Mouse (Mus musculus) G1E (cell line): ENCODE data around the gene Gm28038. TPM values are rescaled to one million over a fixed set of nuclear protein-coding genes. Genes with fewer than 3 reads are reported as not detected.

Experiments
- ATAC-seq: 2 replicates; pipeline ENCODE4 v1.8.0; 2016; ENCODE audit warnings: mild to moderate bottlenecking; ENCODE audit not compliant: insufficient number of reproducible peaks, poor library complexity, low FRiP score, severe bottlenecking; ENCODE audit errors: extremely low read depth
- DNase-seq: peaks from one replicate; pipeline ENCODE4 v3.0.0; 2012; ENCODE audit warnings: low spot score
- H3K27me3 ChIP-seq: 2 replicates; pipeline ENCODE4 v1.6.1; 2012; ENCODE audit warnings: mild to moderate bottlenecking, low read length, inconsistent platforms; ENCODE audit not compliant: insufficient read depth
- H3K36me3 ChIP-seq: replicated peaks from 2 replicates; pipeline ENCODE3; 2012; ENCODE audit warnings: mild to moderate bottlenecking, inconsistent platforms
- H3K4me1 ChIP-seq: 2 replicates; pipeline ENCODE4 v1.6.1; 2012; ENCODE audit warnings: low read depth, low read length, inconsistent platforms, mixed read lengths; ENCODE audit not compliant: insufficient read depth
- H3K4me3 ChIP-seq: 2 replicates; pipeline ENCODE4 v1.5.1; 2012; ENCODE audit warnings: low read depth, mild to moderate bottlenecking, inconsistent platforms, low read length, moderate library complexity, mixed read lengths
- H3K9me3 ChIP-seq: replicated peaks from 2 replicates; pipeline ENCODE4 v1.6.1; 2012; ENCODE audit warnings: inconsistent platforms
- CTCF ChIP-seq: IDR thresholded peaks from 2 replicates; pipeline ENCODE4 v1.5.1; 2012; ENCODE audit warnings: low read depth, low read length, inconsistent platforms, mixed read lengths
- GATA1 ChIP-seq: IDR thresholded peaks from 2 replicates; pipeline ENCODE4 v1.6.1; 2012; ENCODE audit warnings: borderline replicate concordance, low read length, inconsistent platforms, mixed read lengths
- GATA2 ChIP-seq: IDR thresholded peaks from 2 replicates; pipeline ENCODE4 v1.6.1; 2012; ENCODE audit warnings: low read depth, low read length, inconsistent platforms, borderline replicate concordance
- POLR2AphosphoS5 ChIP-seq: IDR thresholded peaks from 2 replicates; pipeline ENCODE4 v1.6.1; 2012; ENCODE audit warnings: low read depth, low read length, inconsistent platforms; ENCODE audit not compliant: insufficient replicate concordance
- TAL1 ChIP-seq: conservative IDR thresholded peaks from 2 replicates; pipeline ENCODE4 v1.6.1; 2012; ENCODE audit warnings: low read depth, low read length, inconsistent platforms, mixed read lengths
- polyA plus RNA-seq: library from polyadenylated mRNA; stranded (reverse); fragments of >175 nt; gene quantifications from 2 replicates; pipeline ENCODE4 v1.2.3, GENCODE M21; 2012
- total RNA-seq, 2 experiments: library from RNA; stranded (forward) in 1 of 2; stranded (reverse) in 1 of 2; fragments of 200-1000 nt in 1 of 2; fragments of >200 nt in 1 of 2; fragmentation: Nextera tagmentation in 1 of 2; gene quantifications; 2 replicates each; pipeline ENCODE4 v1.2.3; 2014 to 2017

Gm28038 gene
- total and polyA plus RNA-seq, 3 experiments, result not detected

- no peak for DNase-seq
- peaks cover 98% of the 10 kb centered on the region for H3K36me3 ChIP-seq
- no peak overlapping the region for H3K4me3 ChIP-seq
- no peak for TF ChIP-seq POLR2AphosphoS5
- TF ChIP-seq TAL1, result no peak
- no peak for TF ChIP-seq GATA1
- no peak for TF ChIP-seq CTCF
- TF ChIP-seq GATA2, result no peak
- no peaks in the 10 kb centered on the region for H3K9me3 ChIP-seq
- no peaks in the 10 kb centered on the region for H3K27me3 ChIP-seq
- ATAC-seq, result no peak
- peaks cover 53% of the 10 kb centered on the region for H3K4me1 ChIP-seq
Observed at GRCm38 (mm10) chr2:30253809-30254208, 27.0 kb upstream of the Gm28038 start.

DNA sequence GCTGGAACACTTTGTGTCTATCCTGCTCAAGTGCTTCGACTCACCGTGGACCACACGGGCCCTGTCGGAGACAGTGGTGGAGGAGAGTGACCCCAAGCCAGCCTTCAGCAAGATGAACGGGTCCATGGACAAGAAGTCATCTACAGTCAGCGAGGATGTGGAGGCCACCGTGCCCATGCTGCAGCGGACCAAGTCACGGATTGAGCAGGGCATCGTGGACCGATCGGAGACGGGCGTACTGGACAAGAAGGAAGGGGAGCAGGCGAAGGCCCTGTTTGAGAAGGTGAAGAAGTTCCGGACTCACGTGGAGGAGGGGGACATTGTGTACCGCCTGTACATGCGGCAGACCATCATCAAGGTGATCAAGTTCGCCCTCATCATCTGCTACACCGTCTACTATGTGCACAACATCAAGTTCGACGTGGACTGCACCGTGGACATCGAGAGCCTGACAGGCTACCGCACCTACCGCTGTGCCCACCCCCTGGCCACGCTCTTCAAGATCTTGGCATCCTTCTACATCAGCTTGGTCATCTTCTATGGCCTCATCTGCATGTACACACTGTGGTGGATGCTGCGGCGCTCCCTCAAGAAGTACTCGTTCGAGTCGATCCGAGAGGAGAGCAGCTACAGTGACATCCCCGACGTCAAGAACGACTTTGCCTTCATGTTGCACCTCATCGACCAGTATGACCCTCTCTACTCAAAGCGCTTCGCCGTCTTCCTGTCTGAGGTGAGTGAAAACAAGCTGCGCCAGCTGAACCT, 25.0 kb upstream of the Gm28038 start:
- Histone ChIP-seq H3K27me3 (no peaks in the 10 kb centered on the region), H3K9me3 (no peaks in the 10 kb centered on the region), H3K4me1 (peaks cover 56% of the 10 kb centered on the region), H3K36me3 (peaks cover 98% of the 10 kb centered on the region), H3K4me3 (no peak overlapping the region; the same call in 1 of the 2 replicates)
- TF ChIP-seq CTCF (0 out of 2 replicates have a peak, but pooled peaks have one; percentile 3), GATA2 (no peak), TAL1 (no peak)
- DNase-seq (no peak), ATAC-seq (no peak)

GRCm38 (mm10) chr2:30256616-30257350, 24.1 kb upstream of the Gm28038 start:
- Histone ChIP-seq H3K4me1 (peaks cover 48% of the 10 kb centered on the region), H3K4me3 (no peak overlapping the region), H3K27me3 (no peaks in the 10 kb centered on the region), H3K36me3 (peaks cover 100% of the 10 kb centered on the region), H3K9me3 (no peaks in the 10 kb centered on the region)
- DNase-seq (no peak), ATAC-seq (no peak)
- TF ChIP-seq POLR2AphosphoS5, result no peak
- TF ChIP-seq CTCF, result no peak
- TF ChIP-seq GATA1, result no peak
- TF ChIP-seq TAL1, result no peak
- no peak for TF ChIP-seq GATA2

DNA sequence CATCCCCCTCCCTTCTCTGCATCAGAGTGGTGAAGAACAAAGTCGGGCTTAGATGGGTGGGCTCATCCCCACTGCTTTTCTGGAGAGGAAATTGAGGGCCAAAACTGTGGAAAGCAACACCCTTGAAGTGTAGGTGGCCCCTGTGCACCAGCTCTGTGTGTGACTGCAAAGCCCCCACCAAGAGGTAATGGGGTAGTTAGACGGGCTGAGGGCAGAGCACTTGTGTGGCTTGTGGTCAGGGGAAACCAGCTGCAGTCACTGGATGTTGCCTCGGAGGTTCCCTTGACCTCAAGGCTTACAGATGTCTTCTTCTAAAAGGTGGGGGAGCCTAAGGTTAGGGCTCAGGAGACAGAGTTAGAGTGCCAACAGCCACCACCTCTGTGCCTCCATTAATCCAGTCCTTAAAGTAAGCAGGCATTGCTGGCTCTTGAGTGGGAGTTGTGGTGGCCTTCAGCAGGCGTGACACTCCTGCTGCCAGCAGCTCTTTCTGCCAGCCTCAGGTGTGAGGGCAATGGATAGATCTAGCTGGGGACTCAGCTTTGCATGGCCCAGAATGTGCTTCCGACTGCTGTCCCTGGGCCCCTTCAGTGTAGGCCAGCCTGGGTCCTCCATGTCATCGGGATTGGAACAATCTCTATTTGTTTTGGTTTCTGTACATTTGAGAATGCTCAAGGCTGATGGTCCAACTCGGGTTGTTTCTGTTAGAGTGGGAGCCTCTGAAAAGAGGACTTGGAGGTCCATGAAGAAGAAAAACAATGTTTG, 23.0 kb upstream of the Gm28038 start:
- DNase-seq, result peak; percentile 23
- no peaks in the 10 kb centered on the region for H3K27me3 ChIP-seq
- no peaks in the 10 kb centered on the region for H3K9me3 ChIP-seq
- TF ChIP-seq GATA1 (no peak), POLR2AphosphoS5 (no peak), CTCF (no peak), GATA2 (no peak)
- peak overlapping the region; percentile 14; the same call in 1 of the 2 replicates for H3K4me3 ChIP-seq
- peaks cover 37% of the 10 kb centered on the region for H3K4me1 ChIP-seq
- peaks cover 99% of the 10 kb centered on the region for H3K36me3 ChIP-seq
- no peak for ATAC-seq

GRCm38 (mm10) chr2:30258600-30258999, 22.2 kb upstream of the Gm28038 start:
- peaks cover 37% of the 10 kb centered on the region for H3K4me1 ChIP-seq
- H3K36me3 ChIP-seq, result peaks cover 99% of the 10 kb centered on the region
- DNase-seq (peak; percentile 58), ATAC-seq (no peak)
- H3K9me3 ChIP-seq, result no peaks in the 10 kb centered on the region
- peak overlapping the region; percentile 28; the same call in 1 of the 2 replicates for H3K4me3 ChIP-seq
- no peaks in the 10 kb centered on the region for H3K27me3 ChIP-seq
- TF ChIP-seq CTCF, result no peak
- no peak for TF ChIP-seq GATA1
- TF ChIP-seq TAL1, result no peak
- TF ChIP-seq POLR2AphosphoS5, result no peak
- no peak for TF ChIP-seq GATA2
